Mouse (Mus musculus) c-Kit-positive CD71-positive TER-119-negative erythroid progenitor cells, embryonic 14.5 days (primary cell): Measurements from ENCODE around the gene A530064D06Rik.
"Not testable (repeated sequence)": the region's sequence is repeated elsewhere in the genome, so short reads cannot be mapped to it uniquely, and the experiment has no call there.

Source experiments
- DNase-seq: peaks from one replicate; pipeline ENCODE4 v3.0.0-alpha.2; 2013; ENCODE audit warnings: low read depth

A530064D06Rik gene

DNA sequence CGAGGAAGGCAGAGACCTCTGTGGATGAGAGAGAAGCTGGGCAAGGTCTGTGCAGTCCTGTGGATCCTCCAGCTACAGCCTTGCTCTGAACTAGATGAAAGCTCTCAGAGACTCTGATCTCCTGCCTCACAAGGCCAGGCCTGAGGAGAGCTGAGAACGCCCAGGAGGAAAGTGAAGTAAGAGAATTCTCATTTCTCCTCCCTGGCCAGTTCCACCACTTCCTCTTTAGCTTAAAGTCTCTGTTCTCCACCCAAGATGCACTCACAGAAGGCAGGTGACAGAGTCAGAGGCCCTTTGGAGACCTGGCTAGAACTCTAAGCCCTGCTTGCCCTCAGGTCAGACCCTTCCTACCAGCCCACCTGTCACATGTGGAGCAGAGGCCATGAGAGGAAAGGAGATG lies at the start of gene A530064D06Rik:
Gene A530064D06Rik (minus strand): TSS at position 173 of the 400 bp plus-strand sequence.
- DNase-seq: not testable (repeated sequence)

DNA sequence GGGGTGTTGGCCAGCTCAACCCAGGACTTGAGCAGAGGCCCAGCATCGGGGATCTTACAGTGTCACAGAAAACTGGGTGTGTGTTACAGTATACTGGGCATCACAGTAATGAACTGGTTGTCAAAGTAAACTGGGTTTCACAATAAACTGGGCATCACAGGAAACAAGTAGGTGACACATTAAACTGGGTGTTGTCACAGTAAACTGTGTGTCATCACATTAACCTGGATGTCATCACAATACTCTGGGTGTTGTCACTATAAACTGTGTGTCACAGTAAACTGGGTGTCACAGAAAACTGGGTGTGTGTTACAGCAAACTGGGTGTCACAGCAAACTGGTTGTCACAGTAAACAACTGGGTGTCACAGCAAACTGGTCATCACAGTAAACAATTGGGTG lies 48.4 kb upstream of the A530064D06Rik start:
- DNase-seq: no peak

GRCm38 (mm10) chr17:48213511-48213910 lies 46.4 kb upstream of the A530064D06Rik start:
- DNase-seq: no peak

GRCm38 (mm10) chr17:48212596-48212995 lies 45.5 kb upstream of the A530064D06Rik start:
- DNase-seq: no peak

DNA sequence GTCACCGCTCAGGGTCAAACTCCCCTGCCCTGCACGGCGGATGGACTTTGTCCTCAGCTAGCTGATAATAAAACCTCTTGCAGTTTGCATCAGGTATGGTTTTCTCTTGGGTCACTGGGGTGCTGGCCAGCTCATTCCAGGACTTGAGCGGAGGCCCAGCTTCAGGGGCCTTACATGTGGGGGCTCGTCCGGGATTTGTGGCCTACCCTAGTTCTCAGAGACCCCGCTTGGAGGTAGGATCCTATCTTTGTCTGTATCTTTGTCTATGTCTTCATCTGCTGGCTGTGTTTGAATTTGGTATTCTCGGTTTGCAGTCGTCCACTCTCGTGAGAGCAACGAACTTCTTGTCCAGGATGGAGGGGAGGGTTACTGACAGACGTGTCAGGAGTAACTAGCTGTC lies 36.0 kb upstream of the A530064D06Rik start:
- no peak for DNase-seq

- no peak for DNase-seq
These were observed 25.3 kb upstream of the A530064D06Rik start for GRCm38 (mm10) chr17:48192366-48192765.

GRCm38 (mm10) chr17:48185252-48185651 lies 18.2 kb upstream of the A530064D06Rik start:
- no peak for DNase-seq

- DNase-seq: no peak
These were observed 9.5 kb downstream of the A530064D06Rik start for GRCm38 (mm10) chr17:48157382-48158076.

DNA sequence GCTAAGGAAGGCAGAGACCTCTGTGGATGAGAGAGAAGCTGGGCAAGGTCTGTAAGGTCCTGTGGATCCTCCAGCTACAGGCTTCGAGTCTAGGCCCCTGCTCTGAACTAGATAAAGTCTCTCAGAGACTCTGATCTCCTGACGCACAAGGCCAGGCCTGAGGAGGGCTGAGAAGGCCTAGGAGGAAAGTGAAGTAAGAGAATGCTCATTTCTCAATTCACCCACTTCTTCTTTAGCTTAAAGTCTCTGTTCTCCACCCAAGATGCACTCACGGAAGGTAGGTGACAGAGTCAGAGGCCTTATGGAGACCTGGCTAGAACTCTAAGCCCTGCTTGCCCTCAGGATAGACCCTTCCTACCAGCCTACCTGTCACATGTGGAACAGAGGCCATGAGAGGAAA lies 21.0 kb downstream of the A530064D06Rik start, which contains the start of gene 9830107B12Rik:
Gene 9830107B12Rik (minus strand): TSS at position 149 of the 400 bp plus-strand sequence.
- no peak for DNase-seq

DNA sequence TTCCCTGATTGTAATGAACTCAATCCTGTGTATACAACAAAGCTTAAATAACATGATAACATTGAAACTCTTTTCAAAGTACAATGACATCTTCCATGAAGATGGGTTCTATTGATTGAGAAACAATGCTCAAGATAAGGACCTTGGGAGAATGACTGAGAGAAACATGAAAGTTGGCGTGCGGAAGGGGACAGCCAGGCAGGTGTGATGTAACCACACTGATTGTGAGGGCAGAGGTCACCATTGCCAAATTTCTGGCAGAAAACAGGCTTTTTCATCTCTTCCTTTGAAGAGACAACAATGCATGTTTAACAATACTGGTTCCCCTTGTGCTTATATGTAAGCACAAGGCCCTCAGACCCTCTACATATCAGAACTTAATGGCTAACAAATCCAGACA lies 34.3 kb downstream of the A530064D06Rik start:
- DNase-seq: no peak

GRCm38 (mm10) chr17:48120456-48120855 lies 46.6 kb downstream of the A530064D06Rik start:
- no peak for DNase-seq

GRCm38 (mm10) chr17:48119656-48120055 lies 47.4 kb downstream of the A530064D06Rik start:
- DNase-seq: peak; percentile 58

DNA sequence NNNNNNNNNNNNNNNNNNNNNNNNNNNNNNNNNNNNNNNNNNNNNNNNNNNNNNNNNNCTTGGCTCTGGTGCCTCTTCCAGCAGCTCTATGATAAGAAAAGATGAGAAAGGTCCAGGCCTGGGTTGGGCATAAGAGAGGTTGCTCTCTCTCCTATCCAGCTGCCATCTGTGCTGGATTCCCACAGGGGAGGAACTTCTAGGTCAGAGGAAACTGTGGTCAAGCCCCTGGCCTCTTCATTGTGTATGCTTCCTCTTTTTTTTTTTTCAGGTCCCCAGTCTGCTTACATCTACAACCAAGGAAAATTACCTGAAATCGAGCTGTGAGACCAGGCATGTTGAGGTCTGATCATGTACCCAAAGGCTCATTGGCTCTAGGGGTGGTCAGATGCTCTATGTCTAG lies 48.5 kb downstream of the A530064D06Rik start:
- no peak for DNase-seq

GRCm38 (mm10) chr17:48110547-48111287 lies 56.4 kb downstream of the A530064D06Rik start:
- DNase-seq: peak; percentile 25

DNA sequence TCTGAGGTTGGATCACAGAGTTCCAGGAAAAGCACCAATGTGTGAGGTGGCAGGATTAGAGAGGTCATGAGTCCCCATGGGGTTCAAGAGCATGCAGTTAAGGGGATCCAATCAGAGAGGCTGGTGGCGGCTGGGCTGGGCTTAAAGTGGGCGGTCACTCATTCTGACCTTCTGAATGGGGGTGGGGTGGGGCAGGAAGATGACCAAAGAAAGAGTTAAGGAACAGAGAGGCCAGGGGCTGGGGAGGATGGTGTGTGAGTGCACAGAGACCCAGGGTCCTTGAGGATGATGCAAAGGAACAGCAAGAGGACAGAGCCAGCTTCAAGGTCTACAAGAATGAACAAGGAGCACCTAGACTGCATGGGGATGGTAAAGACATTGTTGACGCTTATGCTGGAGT lies 58.6 kb downstream of the A530064D06Rik start:
- no peak for DNase-seq

DNA sequence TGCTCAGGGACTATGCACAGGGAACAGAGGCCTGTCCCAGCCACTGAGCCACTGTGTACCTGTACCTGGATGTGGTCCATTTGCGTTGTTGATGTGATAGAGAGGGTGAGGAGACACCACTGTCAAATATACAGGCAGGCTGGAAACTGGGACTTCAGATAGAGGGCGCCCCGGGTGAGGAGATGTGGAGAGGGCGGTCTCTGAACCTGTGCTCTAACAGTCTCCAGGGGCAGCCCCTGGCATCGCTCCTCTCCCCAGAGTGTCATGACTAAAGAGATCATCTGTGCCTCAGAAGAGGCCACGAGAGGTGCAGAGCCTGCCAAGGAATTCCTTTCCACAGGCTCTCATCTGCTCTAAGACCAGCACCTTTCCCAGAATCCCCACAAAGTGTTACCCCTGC lies 59.2 kb downstream of the A530064D06Rik start:
- no peak for DNase-seq

DNA sequence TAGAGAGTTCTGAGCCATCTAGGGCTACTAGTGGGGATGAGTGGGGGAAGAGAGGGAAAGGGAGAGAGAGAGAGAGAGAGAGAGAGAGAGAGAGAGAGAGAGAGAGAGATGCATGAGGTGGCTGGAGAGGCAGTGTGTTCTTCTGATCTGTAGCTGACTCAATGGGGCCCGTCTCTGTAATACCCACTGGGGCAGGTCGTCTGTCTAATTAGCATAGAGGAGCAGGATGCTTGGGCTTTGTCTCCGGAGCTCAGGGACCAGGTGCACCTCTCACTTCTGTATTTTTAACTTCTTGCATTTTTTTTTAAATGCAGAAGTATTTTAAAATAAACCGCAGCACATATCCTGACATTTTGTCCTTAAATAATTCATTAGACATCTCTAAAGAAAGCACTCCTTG lies 59.7 kb downstream of the A530064D06Rik start:
- no peak for DNase-seq

- DNase-seq: peak; percentile 60
These were observed 66.3 kb downstream of the A530064D06Rik start for GRCm38 (mm10) chr17:48100441-48101417.

DNA sequence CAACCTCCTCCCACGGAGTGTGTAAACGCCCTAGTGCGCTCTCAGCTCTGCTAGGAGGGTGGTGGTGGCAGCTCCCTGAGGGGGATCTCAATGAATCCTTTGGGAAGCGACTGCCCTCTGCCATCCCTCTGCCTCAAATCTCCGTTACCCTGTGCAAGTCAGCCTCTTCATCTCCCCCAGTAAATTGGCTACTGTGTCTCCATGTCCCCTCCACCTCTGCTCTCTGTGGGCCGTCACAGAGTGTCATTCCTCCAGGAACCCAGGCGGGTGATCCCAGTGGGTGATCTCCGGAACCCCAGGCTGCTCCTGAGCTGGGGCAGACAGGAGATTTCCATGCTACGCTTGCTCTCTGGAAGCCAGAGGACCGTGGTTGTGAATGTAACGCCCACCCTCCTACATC lies 67.8 kb downstream of the A530064D06Rik start:
- no peak for DNase-seq
